Mouse (Mus musculus): Measurements from ENCODE around the gene Cyld. TPM values are rescaled to one million over a fixed set of nuclear protein-coding genes. Genes with fewer than 3 reads are reported as not detected.

Cyld gene
- polyA plus RNA-seq, 2 experiments = 8.6 to 12.2 TPM

DNA sequence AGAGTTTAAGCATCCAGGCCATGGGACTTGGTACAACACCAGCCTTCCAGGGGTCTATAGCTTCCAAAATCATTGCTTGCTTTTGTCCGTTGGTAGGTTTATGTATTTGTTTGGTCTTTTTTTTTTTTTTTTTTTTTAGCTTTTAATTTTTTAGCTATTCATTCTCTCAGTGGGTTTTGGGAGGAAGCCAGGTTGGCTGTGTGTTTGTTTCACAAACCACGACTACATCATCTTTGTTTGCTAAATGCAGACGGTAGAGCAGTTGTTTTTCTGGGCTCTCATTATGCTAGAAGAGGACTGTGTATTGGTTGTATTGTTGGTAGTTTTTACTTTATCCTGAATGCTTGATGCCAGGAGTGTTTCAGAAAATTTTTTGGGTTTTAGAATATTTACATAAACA lies 37.0 kb upstream of the Cyld start:
- Histone ChIP-seq H3K4me1 (ENCODE audit: control insufficient read depth, insufficient read depth, low read length) (no peaks in the 10 kb centered on the region), H3K9me3 (ENCODE audit: control insufficient read depth, low read length) (no peaks in the 10 kb centered on the region), H3K9ac (ENCODE audit: low read depth, low read length, severe bottlenecking) (no peak overlapping the region), H3K36me3 (ENCODE audit: control insufficient read depth, insufficient read depth, low read length) (no peaks in the 10 kb centered on the region), H3K27ac (replicated peaks; ENCODE audit: low read depth, low read length) (no peak overlapping the region), H3K4me3 (replicated peaks; ENCODE audit: low read length) (no peak overlapping the region), H3K4me2 (replicated peaks; ENCODE audit: low read depth, low read length, severe bottlenecking) (no peak overlapping the region), H3K27me3 (ENCODE audit: control insufficient read depth, insufficient read depth, low read length) (no peaks in the 10 kb centered on the region)
- WGBS = 73% methylated on average over 3 of the region's 3 CpGs
- no peak for DNase-seq (ENCODE audit: low spot score)
- no peak for TF ChIP-seq POLR2A (IDR thresholded peaks at IDR 0.05; ENCODE audit: borderline replicate concordance, extremely low read depth, insufficient read depth, insufficient read length)
- ATAC-seq (ENCODE audit: low FRiP score, low read depth) = no peak

DNA sequence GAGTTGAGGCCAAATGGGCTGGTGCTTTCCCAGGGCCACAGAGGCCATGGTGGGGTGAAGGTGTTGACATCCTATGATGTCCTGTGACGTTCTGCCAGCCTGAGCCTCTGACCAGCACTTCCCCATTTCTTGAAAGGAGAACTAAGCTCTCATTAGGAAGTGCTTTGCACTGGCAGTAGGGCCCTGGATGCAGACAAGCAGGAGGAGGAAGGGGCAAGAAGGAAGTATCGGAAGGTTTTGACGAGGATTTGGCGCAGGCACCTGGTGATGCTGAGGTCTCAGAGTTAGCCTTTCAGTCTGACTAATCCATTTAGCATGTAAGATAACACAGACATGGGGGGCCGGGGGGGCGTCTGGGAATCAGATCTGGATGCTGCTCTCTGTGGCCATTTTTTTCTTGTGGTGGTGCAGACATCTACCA lies 34.4 kb upstream of the Cyld start:
- Histone ChIP-seq H3K4me1 (ENCODE audit: control insufficient read depth, insufficient read depth, low read length) (no peaks in the 10 kb centered on the region), H3K27me3 (ENCODE audit: control insufficient read depth, insufficient read depth, low read length) (no peaks in the 10 kb centered on the region), H3K4me3 (replicated peaks; ENCODE audit: low read length) (no peak overlapping the region), H3K9me3 (ENCODE audit: control insufficient read depth, low read length) (no peaks in the 10 kb centered on the region), H3K27ac (replicated peaks; ENCODE audit: low read depth, low read length) (no peak overlapping the region), H3K9ac (ENCODE audit: low read depth, low read length, severe bottlenecking) (no peak overlapping the region), H3K4me2 (replicated peaks; ENCODE audit: low read depth, low read length, severe bottlenecking) (no peak overlapping the region), H3K36me3 (ENCODE audit: control insufficient read depth, insufficient read depth, low read length) (no peaks in the 10 kb centered on the region)
- ATAC-seq (ENCODE audit: low FRiP score, low read depth) (no peak), DNase-seq (ENCODE audit: low spot score) (no peak)
- WGBS = 78% methylated on average over 6 of the region's 6 CpGs
- TF ChIP-seq POLR2A (IDR thresholded peaks at IDR 0.05; ENCODE audit: borderline replicate concordance, extremely low read depth, insufficient read depth, insufficient read length) = no peak

DNA sequence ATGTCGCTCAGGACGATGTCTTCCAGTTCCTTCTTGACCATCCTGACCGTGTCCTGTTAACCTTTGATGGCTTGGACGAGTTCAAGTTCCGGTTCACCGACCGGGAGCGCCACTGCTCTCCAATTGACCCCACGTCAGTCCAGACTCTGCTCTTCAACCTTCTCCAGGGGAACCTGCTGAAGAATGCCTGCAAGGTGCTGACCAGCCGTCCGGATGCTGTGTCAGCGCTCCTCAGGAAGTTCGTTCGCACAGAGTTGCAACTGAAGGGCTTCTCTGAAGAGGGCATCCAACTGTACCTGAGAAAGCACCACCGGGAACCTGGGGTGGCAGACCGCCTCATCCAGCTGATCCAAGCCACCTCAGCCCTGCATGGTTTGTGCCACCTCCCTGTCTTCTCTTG lies 32.7 kb upstream of the Cyld start:
- Histone ChIP-seq H3K9me3 (ENCODE audit: control insufficient read depth, low read length) (no peaks in the 10 kb centered on the region), H3K4me1 (ENCODE audit: control insufficient read depth, insufficient read depth, low read length) (no peaks in the 10 kb centered on the region), H3K27me3 (ENCODE audit: control insufficient read depth, insufficient read depth, low read length) (no peaks in the 10 kb centered on the region), H3K4me2 (replicated peaks; ENCODE audit: low read depth, low read length, severe bottlenecking) (no peak overlapping the region), H3K36me3 (ENCODE audit: control insufficient read depth, insufficient read depth, low read length) (no peaks in the 10 kb centered on the region), H3K27ac (replicated peaks; ENCODE audit: low read depth, low read length) (no peak overlapping the region), H3K9ac (ENCODE audit: low read depth, low read length, severe bottlenecking) (no peak overlapping the region), H3K4me3 (replicated peaks; ENCODE audit: low read length) (no peak overlapping the region)
- DNase-seq (ENCODE audit: low spot score) (no peak), ATAC-seq (ENCODE audit: low FRiP score, low read depth) (no peak)
- 90% methylated on average over 16 of the region's 16 CpGs for WGBS
- no peak for TF ChIP-seq POLR2A (IDR thresholded peaks at IDR 0.05; ENCODE audit: borderline replicate concordance, extremely low read depth, insufficient read depth, insufficient read length)

DNA sequence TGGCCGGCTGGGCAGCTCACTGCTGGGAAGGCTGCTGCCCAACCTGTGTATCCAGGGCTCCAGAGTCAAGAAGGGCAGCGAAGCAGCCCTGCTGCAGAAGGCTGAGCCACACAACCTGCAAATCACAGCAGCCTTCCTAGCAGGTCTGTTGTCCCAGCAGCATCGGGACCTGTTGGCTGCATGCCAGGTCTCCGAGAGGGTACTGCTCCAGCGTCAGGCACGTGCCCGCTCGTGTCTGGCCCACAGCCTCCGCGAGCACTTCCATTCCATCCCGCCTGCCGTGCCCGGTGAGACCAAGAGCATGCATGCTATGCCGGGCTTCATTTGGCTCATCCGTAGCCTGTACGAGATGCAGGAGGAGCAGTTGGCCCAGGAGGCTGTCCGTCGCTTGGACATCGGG lies 31.9 kb upstream of the Cyld start:
- Histone ChIP-seq H3K9ac (ENCODE audit: low read depth, low read length, severe bottlenecking) (no peak overlapping the region), H3K27ac (replicated peaks; ENCODE audit: low read depth, low read length) (no peak overlapping the region), H3K4me1 (ENCODE audit: control insufficient read depth, insufficient read depth, low read length) (no peaks in the 10 kb centered on the region), H3K4me2 (replicated peaks; ENCODE audit: low read depth, low read length, severe bottlenecking) (no peak overlapping the region), H3K9me3 (ENCODE audit: control insufficient read depth, low read length) (no peaks in the 10 kb centered on the region), H3K36me3 (ENCODE audit: control insufficient read depth, insufficient read depth, low read length) (no peaks in the 10 kb centered on the region), H3K27me3 (ENCODE audit: control insufficient read depth, insufficient read depth, low read length) (no peaks in the 10 kb centered on the region), H3K4me3 (replicated peaks; ENCODE audit: low read length) (no peak overlapping the region)
- no peak for TF ChIP-seq POLR2A (IDR thresholded peaks at IDR 0.05; ENCODE audit: borderline replicate concordance, extremely low read depth, insufficient read depth, insufficient read length)
- ATAC-seq (ENCODE audit: low FRiP score, low read depth) (no peak), DNase-seq (ENCODE audit: low spot score) (no peak)
- WGBS = 79% methylated on average over 19 of the region's 19 CpGs

DNA sequence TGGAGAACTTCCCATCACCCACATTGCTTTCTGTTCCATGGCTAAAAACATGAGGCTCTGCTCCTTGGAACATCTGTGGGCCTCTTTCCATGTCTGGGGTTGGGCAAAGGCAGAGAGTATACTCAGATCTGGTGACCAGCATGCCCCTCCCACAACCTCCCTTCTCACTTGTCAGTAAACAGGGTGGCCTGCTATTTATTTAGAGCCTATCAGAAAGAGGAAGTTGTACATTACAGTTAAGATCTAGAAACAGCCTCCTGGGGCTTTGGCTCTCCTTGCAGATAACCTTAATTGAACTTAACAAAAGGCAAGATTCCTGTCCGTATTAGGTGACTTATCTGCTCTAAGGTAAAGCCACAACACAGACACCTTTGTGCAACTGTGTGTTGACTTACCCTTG lies 30.4 kb upstream of the Cyld start:
- no peaks in the 10 kb centered on the region for H3K9me3 ChIP-seq (ENCODE audit: control insufficient read depth, low read length)
- no peak for DNase-seq (ENCODE audit: low spot score)
- WGBS = 52% methylated on average over 1 of the region's 1 CpGs
- H3K36me3 ChIP-seq (ENCODE audit: control insufficient read depth, insufficient read depth, low read length) = no peaks in the 10 kb centered on the region
- TF ChIP-seq POLR2A (IDR thresholded peaks at IDR 0.05; ENCODE audit: borderline replicate concordance, extremely low read depth, insufficient read depth, insufficient read length) = no peak
- no peak overlapping the region for H3K27ac ChIP-seq (replicated peaks; ENCODE audit: low read depth, low read length)
- no peak overlapping the region for H3K4me2 ChIP-seq (replicated peaks; ENCODE audit: low read depth, low read length, severe bottlenecking)
- ATAC-seq (ENCODE audit: low FRiP score, low read depth) = no peak
- no peak overlapping the region for H3K4me3 ChIP-seq (replicated peaks; ENCODE audit: low read length)
- no peaks in the 10 kb centered on the region for H3K4me1 ChIP-seq (ENCODE audit: control insufficient read depth, insufficient read depth, low read length)
- H3K27me3 ChIP-seq (ENCODE audit: control insufficient read depth, insufficient read depth, low read length) = no peaks in the 10 kb centered on the region
- no peak overlapping the region for H3K9ac ChIP-seq (ENCODE audit: low read depth, low read length, severe bottlenecking)
